Mouse (Mus musculus) midbrain, postnatal 0 days (tissue): ENCODE data around the gene Ppargc1a. TPM values are rescaled to one million over a fixed set of nuclear protein-coding genes. Genes with fewer than 3 reads are reported as not detected.

Source experiments
- ATAC-seq: fragments of 200-750 bp; cut with Nextera tagmentation; 2 replicates; pipeline ENCODE4 v1.8.0; 2017; ENCODE audit warnings: moderate number of reproducible peaks, mild to moderate bottlenecking, moderate TSS enrichment, moderate library complexity; ENCODE audit not compliant: low FRiP score
- DNase-seq: peaks from one replicate; pipeline ENCODE4 v3.0.0-alpha.2; 2015; ENCODE audit warnings: low spot score
- H3K27ac ChIP-seq: fragments of 300-500 bp; sonication (generic); 2 replicates; pipeline ENCODE4 v1.5.1; 2014; ENCODE audit warnings: low read depth, mild to moderate bottlenecking, low read length, mixed read lengths
- H3K27me3 ChIP-seq: fragments of 300-500 bp; sonication (generic); 2 replicates; pipeline ENCODE4 v1.6.1; 2014; ENCODE audit warnings: low read length, control low read depth, mixed read lengths; ENCODE audit not compliant: insufficient read depth
- H3K36me3 ChIP-seq: fragments of 300-500 bp; sonication (generic); 2 replicates; pipeline ENCODE4 v1.6.1; 2014; ENCODE audit warnings: low read length, control low read depth, mixed read lengths; ENCODE audit not compliant: insufficient read depth
- H3K4me1 ChIP-seq: fragments of 300-500 bp; sonication (generic); 2 replicates; pipeline ENCODE4 v1.6.1; 2014; ENCODE audit warnings: mild to moderate bottlenecking, control low read depth, antibody characterized with exemption, low read length, mixed read lengths; ENCODE audit not compliant: insufficient read depth
- H3K4me2 ChIP-seq: fragments of 300-500 bp; sonication (generic); 2 replicates; pipeline ENCODE4 v1.6.1; 2014; ENCODE audit warnings: low read depth, mild to moderate bottlenecking, low read length, mixed read lengths; ENCODE audit not compliant: poor library complexity, severe bottlenecking
- H3K4me3 ChIP-seq: fragments of 300-500 bp; sonication (generic); 2 replicates; pipeline ENCODE4 v1.5.1; 2014; ENCODE audit warnings: low read depth, mild to moderate bottlenecking, low read length, moderate library complexity
- H3K9ac ChIP-seq: fragments of 300-500 bp; sonication (generic); replicated peaks from 2 replicates; pipeline ENCODE4 v1.6.1; 2014; ENCODE audit warnings: mild to moderate bottlenecking, low read length, moderate library complexity, mixed read lengths; ENCODE audit not compliant: poor library complexity, severe bottlenecking
- H3K9me3 ChIP-seq: fragments of 300-500 bp; sonication (generic); 2 replicates; pipeline ENCODE4 v1.6.1; 2016; ENCODE audit warnings: low read length, control low read depth
- CTCF ChIP-seq: IDR thresholded peaks from 2 replicates; pipeline ENCODE4 v1.5.1; 2016; ENCODE audit warnings: antibody characterized with exemption, mild to moderate bottlenecking
- WGBS: fragments of 180-500 bp; shearing (Covaris S2); extraction: QIAGEN DNeasy Blood & Tissue Kit; methylation state at CpG from one replicate; pipeline ENCODE4 v1.1.7; 2014; 5-methylcytosine and 5-hydroxymethylcytosine counted together
- polyA plus RNA-seq: library from polyadenylated mRNA; unstranded; fragments of >200 nt; fragmentation: Nextera tagmentation; extraction: Ambion mirVana; gene quantifications from 2 replicates; pipeline ENCODE4 v1.2.1, GENCODE M21; 2015
- total RNA-seq: library from RNA; depleted of rRNA; stranded (reverse); fragments of >200 nt; gene quantifications from 2 replicates; pipeline ENCODE4 v1.2.3, GENCODE M21; 2014

Gene Ppargc1a
- total and polyA plus RNA-seq, 2 experiments from 2014 or later, result 15.7 to 17.9 TPM

DNA sequence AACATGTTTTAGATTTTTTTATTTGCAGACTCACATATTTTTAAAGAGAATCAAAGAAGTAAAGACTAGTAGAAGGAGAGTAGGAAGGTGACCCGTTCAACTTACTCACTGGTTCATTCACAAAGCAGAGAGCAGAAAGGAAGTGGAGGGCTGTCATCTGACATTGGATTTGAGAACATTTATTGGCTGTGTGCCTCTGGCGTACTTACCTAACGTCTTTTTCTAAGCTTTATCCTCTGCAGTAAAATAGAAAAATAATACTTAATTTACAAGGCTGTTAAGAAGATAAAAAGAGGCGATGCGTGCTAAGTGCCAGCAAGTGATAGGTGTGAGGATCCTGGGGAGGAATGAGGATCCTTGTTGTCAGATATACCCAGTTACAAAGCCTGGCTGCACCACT, 24.7 kb upstream of the Ppargc1a start:
- H3K36me3 ChIP-seq, result no peaks in the 10 kb centered on the region
- H3K27ac ChIP-seq, result no peak overlapping the region
- no peak for TF ChIP-seq CTCF
- DNase-seq (no peak), ATAC-seq (no peak)
- peaks cover 10% of the 10 kb centered on the region; the same call in 1 of the 2 replicates for H3K4me1 ChIP-seq
- WGBS, result 47% methylated on average over 5 of the region's 5 CpGs
- no peaks in the 10 kb centered on the region for H3K9me3 ChIP-seq
- H3K4me3 ChIP-seq, result no peak overlapping the region
- H3K9ac ChIP-seq, result no peak overlapping the region
- H3K4me2 ChIP-seq, result no peak overlapping the region
- no peaks in the 10 kb centered on the region for H3K27me3 ChIP-seq

DNA sequence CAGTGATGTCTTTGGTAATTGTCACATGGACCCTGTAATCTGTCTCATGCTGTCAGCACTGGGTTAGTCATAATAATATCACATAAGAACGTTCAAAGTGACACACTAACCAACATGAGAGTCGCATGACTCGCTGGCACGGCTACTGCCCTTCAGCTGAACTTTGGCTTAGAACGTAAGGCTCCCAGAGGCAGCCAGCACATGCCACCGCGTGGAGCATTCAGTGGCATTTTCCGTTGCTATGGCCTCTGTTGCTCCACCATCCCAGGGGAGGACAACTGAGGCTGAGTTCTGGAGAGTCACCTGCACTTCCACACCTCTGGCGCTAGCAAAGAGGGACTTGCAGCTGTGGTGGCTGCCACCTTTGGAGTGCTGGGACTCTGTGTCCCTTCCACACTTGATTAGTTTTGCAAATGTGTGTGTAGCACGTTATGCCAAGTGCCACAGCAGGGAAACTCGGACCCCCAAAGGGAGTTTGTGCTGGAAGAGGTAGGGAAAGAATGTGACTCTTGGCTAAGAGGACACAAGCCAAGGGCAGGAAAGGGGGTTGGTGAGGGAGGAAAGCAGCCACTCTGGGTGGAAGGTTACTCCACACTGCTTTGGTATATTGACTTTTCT, 24.1 kb upstream of the Ppargc1a start:
- H3K36me3 ChIP-seq, result no peaks in the 10 kb centered on the region
- no peak for TF ChIP-seq CTCF
- H3K9me3 ChIP-seq, result no peaks in the 10 kb centered on the region
- no peak overlapping the region for H3K4me2 ChIP-seq
- H3K4me1 ChIP-seq, result peaks cover 10% of the 10 kb centered on the region; the same call in 1 of the 2 replicates
- no peaks in the 10 kb centered on the region for H3K27me3 ChIP-seq
- WGBS, result 61% methylated on average over 11 of the region's 11 CpGs
- no peak overlapping the region for H3K27ac ChIP-seq
- H3K4me3 ChIP-seq, result no peak overlapping the region
- H3K9ac ChIP-seq, result no peak overlapping the region
- no peak for DNase-seq
- no peak for ATAC-seq

DNA sequence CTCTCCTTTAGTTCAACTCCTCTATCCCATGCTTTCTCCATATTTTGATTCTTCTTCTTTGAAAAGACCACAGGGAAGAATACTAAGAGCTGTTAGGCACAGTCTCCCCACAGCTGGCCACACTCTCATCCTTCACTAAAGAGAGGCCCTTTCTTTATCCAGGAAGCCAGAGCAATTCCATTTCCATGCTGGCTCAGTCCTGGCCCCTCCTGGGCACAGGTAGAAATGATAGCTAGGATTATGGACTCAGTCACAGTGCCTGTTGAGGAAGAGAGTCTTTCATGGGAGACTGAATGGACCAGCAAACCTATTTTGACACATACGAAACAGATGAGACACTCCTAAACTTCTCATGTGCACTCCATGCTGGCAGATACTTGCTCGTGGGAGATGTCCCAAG, 18.7 kb upstream of the Ppargc1a start:
- no peak overlapping the region for H3K4me2 ChIP-seq
- DNase-seq (no peak), ATAC-seq (no peak)
- H3K4me3 ChIP-seq, result no peak overlapping the region
- WGBS, result 83% methylated on average over 2 of the region's 2 CpGs
- H3K9ac ChIP-seq, result no peak overlapping the region
- no peak overlapping the region for H3K27ac ChIP-seq
- H3K9me3 ChIP-seq, result no peaks in the 10 kb centered on the region
- H3K4me1 ChIP-seq, result no peaks in the 10 kb centered on the region
- H3K27me3 ChIP-seq, result no peaks in the 10 kb centered on the region
- H3K36me3 ChIP-seq, result no peaks in the 10 kb centered on the region
- no peak for TF ChIP-seq CTCF

DNA sequence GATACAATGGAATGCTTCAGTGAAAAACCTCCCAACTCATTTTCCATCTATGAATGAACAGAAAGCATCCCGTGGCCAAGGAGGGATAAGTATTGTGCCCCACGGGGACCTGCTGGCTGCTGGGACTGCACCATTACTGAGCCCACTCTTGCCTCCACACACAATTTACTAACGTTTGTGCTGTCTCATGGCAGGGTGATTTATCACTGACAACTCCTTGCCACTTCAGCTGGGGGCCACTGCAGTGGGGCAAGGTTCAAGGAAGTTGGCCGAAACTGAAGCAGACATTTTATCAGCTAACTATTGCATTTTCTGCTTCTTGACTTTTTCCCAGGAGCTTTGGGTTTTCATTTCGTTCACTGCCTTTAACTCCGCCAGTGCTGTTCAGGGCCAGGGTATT, 17.5 kb upstream of the Ppargc1a start:
- Histone ChIP-seq H3K27ac (no peak overlapping the region), H3K4me2 (no peak overlapping the region), H3K36me3 (no peaks in the 10 kb centered on the region), H3K9ac (no peak overlapping the region), H3K9me3 (no peaks in the 10 kb centered on the region), H3K4me3 (no peak overlapping the region), H3K4me1 (no peaks in the 10 kb centered on the region), H3K27me3 (no peaks in the 10 kb centered on the region)
- DNase-seq (peak; percentile 10), ATAC-seq (no peak)
- 64% methylated on average over 6 of the region's 6 CpGs for WGBS
- TF ChIP-seq CTCF, result no peak

DNA sequence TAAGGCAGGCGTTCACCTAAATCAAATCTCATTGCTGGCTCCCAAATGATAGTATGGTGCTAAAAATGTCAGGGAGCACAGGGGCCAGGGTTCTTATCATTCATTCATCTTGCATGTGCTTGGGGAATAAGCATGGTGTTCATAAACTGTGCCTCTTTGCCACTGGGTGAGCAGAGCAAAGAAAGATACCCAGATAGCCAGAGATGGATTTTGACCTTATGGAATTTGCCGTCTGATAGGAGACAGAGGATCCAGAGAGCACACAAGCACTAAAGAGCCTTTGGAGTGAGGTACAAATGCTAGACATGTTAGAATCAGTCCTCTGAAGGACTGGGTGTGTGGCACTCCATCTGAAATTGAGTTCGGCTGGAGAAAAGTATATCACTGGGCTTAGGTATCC, 16.7 kb upstream of the Ppargc1a start:
- WGBS, result 94% methylated on average over 3 of the region's 3 CpGs
- Histone ChIP-seq H3K9me3 (no peaks in the 10 kb centered on the region), H3K9ac (no peak overlapping the region), H3K4me3 (no peak overlapping the region), H3K4me2 (no peak overlapping the region), H3K27me3 (no peaks in the 10 kb centered on the region), H3K27ac (no peak overlapping the region), H3K36me3 (no peaks in the 10 kb centered on the region), H3K4me1 (no peaks in the 10 kb centered on the region)
- ATAC-seq, result no peak
- DNase-seq, result no peak
- TF ChIP-seq CTCF, result no peak

DNA sequence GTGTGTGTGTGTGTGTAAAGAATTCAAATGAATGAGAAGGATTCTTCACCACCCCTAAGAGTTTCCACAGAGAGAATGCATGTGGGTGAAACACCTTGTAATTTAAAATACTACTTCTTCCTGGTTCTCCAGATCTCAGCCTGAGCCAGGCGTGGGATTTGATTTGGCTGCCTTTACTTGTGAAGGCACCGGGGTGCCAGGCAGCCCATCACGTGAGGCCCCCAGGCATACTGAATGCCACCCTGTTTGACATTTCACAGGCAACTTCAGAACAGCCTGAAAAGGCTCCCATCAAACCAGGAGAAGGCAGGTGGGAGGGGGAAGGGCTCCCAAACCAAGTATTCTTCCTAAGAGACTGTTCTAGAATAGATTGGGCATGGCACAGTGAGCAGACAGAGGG, 16.1 kb upstream of the Ppargc1a start:
- TF ChIP-seq CTCF, result no peak
- H3K4me3 ChIP-seq, result no peak overlapping the region
- DNase-seq, result no peak
- 83% methylated on average over 3 of the region's 3 CpGs for WGBS
- H3K36me3 ChIP-seq, result no peaks in the 10 kb centered on the region
- H3K4me2 ChIP-seq, result no peak overlapping the region
- H3K9ac ChIP-seq, result no peak overlapping the region
- H3K4me1 ChIP-seq, result no peaks in the 10 kb centered on the region
- no peak overlapping the region for H3K27ac ChIP-seq
- no peaks in the 10 kb centered on the region for H3K9me3 ChIP-seq
- no peaks in the 10 kb centered on the region for H3K27me3 ChIP-seq
- no peak for ATAC-seq
